ENCODE assay signal across 23 mouse cellular contexts in the genomic region with DNA sequence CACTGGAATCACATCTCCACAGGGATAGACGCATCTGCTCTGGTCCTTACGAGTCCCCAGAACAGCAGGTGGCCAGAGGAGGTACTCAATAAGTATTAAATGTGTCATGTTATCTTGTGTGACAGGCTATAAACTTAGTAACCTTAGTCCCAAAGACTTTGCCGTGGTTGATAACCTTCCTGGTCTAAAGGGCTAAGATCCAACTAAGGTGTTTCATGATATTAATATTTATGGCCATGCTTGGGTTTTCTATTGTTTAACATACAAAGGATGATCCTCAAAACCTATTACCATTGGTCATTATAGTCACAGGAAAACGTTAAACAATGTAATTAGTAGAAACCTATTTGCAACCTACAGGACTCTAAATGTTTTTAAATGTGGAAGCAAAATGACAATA.
DNase-seq lines count a peak whose midpoint lies in the region; ATAC-seq and TF ChIP-seq lines count a peak whose summit lies in the region.
"Had no signal": no experiment of that assay in that cellular context is flagged by ENCODE, and none has a peak within 500 bp of the region (broad histone marks: within the 10 kb centered on the region; RNA-seq: fewer than 3 reads in every experiment).

No protein-coding gene starts in this region.

- no peak for DNase-seq in hindbrain, embryonic 14.5 days (ENCODE audit: low spot score)
- no peak for DNase-seq in liver, postnatal 0 days
- DNase-seq in liver, embryonic 11.5 days (ENCODE audit: low spot score) = no peak
- DNase-seq in spleen, adult 2 months (ENCODE audit: low read depth in 1 of 2, low spot score in 2 of 2) = no peak
- no peak for DNase-seq in spleen, postnatal 10 days (ENCODE audit: low spot score in 2 of 2)
- DNase-seq in adrenal gland, postnatal 10 days = no peak
- DNase-seq: adrenal gland, adult 8-10 months; adrenal gland, postnatal 36 days; cerebellum, adult 9-10 months; cerebellum, postnatal 14 days; gastrocnemius, postnatal 25 days; heart, adult 18-20 months; heart, postnatal 10 days; heart, postnatal 36 days had no signal

- H3K36me3 ChIP-seq in hindbrain, embryonic 12.5 days = no peaks in the 10 kb centered on the region
- H3K36me3 ChIP-seq in hindbrain, embryonic 14.5 days (replicated peaks; ENCODE audit: control insufficient read depth, insufficient read depth) = peaks cover 26% of the 10 kb centered on the region; the same call in 1 of the 2 replicates
- H3K36me3 ChIP-seq in liver, postnatal 0 days (replicated peaks; ENCODE audit: insufficient read depth, low read length) = no peaks in the 10 kb centered on the region
- H3K36me3 ChIP-seq in liver, embryonic 11.5 days (ENCODE audit: control insufficient read depth, insufficient read depth, low read length) = no peaks in the 10 kb centered on the region
- no peaks in the 10 kb centered on the region for H3K36me3 ChIP-seq in spleen, adult 2 months (ENCODE audit: control insufficient read depth, insufficient read depth, low read length)
- H3K36me3 ChIP-seq: embryonic facial prominence, embryonic 12.5 days; forebrain, embryonic 12.5 days; forebrain, embryonic 15.5 days; heart, embryonic 12.5 days; heart, embryonic 15.5 days; intestine, embryonic 15.5 days had no signal

- TF ChIP-seq EP300 in liver, postnatal 0 days (IDR thresholded peaks at IDR 0.05; ENCODE audit: low read depth) = no peak

- no peak overlapping the region for H3K9ac ChIP-seq in hindbrain, embryonic 12.5 days
- H3K9ac ChIP-seq in hindbrain, embryonic 14.5 days = no peak overlapping the region
- no peak overlapping the region for H3K9ac ChIP-seq in liver, postnatal 0 days (replicated peaks)
- H3K9ac ChIP-seq in liver, embryonic 11.5 days (ENCODE audit: low read depth, low read length) = no peak overlapping the region
- H3K9ac ChIP-seq: embryonic facial prominence, embryonic 12.5 days; forebrain, embryonic 12.5 days; forebrain, embryonic 15.5 days; heart, embryonic 12.5 days; heart, embryonic 15.5 days; intestine, embryonic 15.5 days had no signal

- TF ChIP-seq POLR2A in spleen, adult 2 months (IDR thresholded peaks at IDR 0.05; ENCODE audit: low read depth, low read length) = no peak

- no peak overlapping the region for H3K4me3 ChIP-seq in hindbrain, embryonic 12.5 days
- no peak overlapping the region for H3K4me3 ChIP-seq in hindbrain, embryonic 14.5 days (replicated peaks; ENCODE audit: low read length)
- H3K4me3 ChIP-seq in liver, postnatal 0 days (ENCODE audit: low read depth, low read length) = no peak overlapping the region
- H3K4me3 ChIP-seq in liver, embryonic 11.5 days (ENCODE audit: low read depth, low read length) = no peak overlapping the region
- H3K4me3 ChIP-seq in spleen, adult 2 months (ENCODE audit: extremely low read depth, insufficient read depth, insufficient read length) = no peak overlapping the region
- H3K4me3 ChIP-seq: embryonic facial prominence, embryonic 12.5 days; erythroblast, embryonic 14.5 days; forebrain, embryonic 12.5 days; forebrain, embryonic 15.5 days; heart, embryonic 12.5 days; heart, embryonic 15.5 days; intestine, embryonic 15.5 days had no signal

- 47% methylated on average over 4 of the region's 4 CpGs for WGBS in hindbrain, embryonic 12.5 days
- whole genome bisulfite sequencing in hindbrain, embryonic 14.5 days = 31% methylated on average over 4 of the region's 4 CpGs
- WGBS in liver, postnatal 0 days (ENCODE audit: insufficient replicate concordance) = 73% methylated on average over 4 of the region's 4 CpGs
- 72% methylated on average over 4 of the region's 4 CpGs for WGBS in liver, embryonic 11.5 days
- WGBS in spleen, adult 2 months = 83% methylated on average over 4 of the region's 4 CpGs

- no peak overlapping the region for H3K27ac ChIP-seq in hindbrain, embryonic 12.5 days
- no peak overlapping the region for H3K27ac ChIP-seq in hindbrain, embryonic 14.5 days
- H3K27ac ChIP-seq in liver, postnatal 0 days (ENCODE audit: low read depth) = peak overlapping the region; percentile 83; the same call in 1 of the 2 replicates
- no peak overlapping the region for H3K27ac ChIP-seq in liver, embryonic 11.5 days (ENCODE audit: low read depth, low read length)
- H3K27ac ChIP-seq in spleen, adult 2 months (ENCODE audit: insufficient read depth, low read length) = peak overlapping the region; percentile 87; the same call in 1 of the 2 replicates
- H3K27ac ChIP-seq: embryonic facial prominence, embryonic 12.5 days; forebrain, embryonic 15.5 days; heart, embryonic 15.5 days; intestine, embryonic 15.5 days had no signal

- peaks cover 6% of the 10 kb centered on the region; the same call in 1 of the 2 replicates for H3K4me1 ChIP-seq in hindbrain, embryonic 12.5 days
- H3K4me1 ChIP-seq in hindbrain, embryonic 14.5 days (replicated peaks; ENCODE audit: control insufficient read depth, insufficient read depth, low read length) = no peaks in the 10 kb centered on the region
- H3K4me1 ChIP-seq in liver, postnatal 0 days (ENCODE audit: insufficient read depth) = no peaks in the 10 kb centered on the region
- no peaks in the 10 kb centered on the region for H3K4me1 ChIP-seq in liver, embryonic 11.5 days (replicated peaks; ENCODE audit: control insufficient read depth, insufficient read depth, low read length)
- H3K4me1 ChIP-seq in spleen, adult 2 months (ENCODE audit: control insufficient read depth, insufficient read depth, insufficient read length) = peaks cover 13% of the 10 kb centered on the region; the same call in 1 of the 2 replicates
- H3K4me1 ChIP-seq: embryonic facial prominence, embryonic 12.5 days; heart, embryonic 12.5 days; heart, embryonic 15.5 days; intestine, embryonic 15.5 days had no signal

- H3K4me2 ChIP-seq in hindbrain, embryonic 12.5 days (replicated peaks) = no peak overlapping the region
- no peak overlapping the region for H3K4me2 ChIP-seq in hindbrain, embryonic 14.5 days (replicated peaks)
- no peak overlapping the region for H3K4me2 ChIP-seq in liver, postnatal 0 days (ENCODE audit: low read depth, low read length)
- H3K4me2 ChIP-seq in liver, embryonic 11.5 days = no peak overlapping the region
- H3K4me2 ChIP-seq: embryonic facial prominence, embryonic 12.5 days; forebrain, embryonic 12.5 days; forebrain, embryonic 15.5 days; heart, embryonic 12.5 days; heart, embryonic 15.5 days; intestine, embryonic 15.5 days had no signal

- 0 out of 2 replicates have a peak, but pooled peaks have one; percentile 29 for ATAC-seq in hindbrain, embryonic 12.5 days (ENCODE audit: low FRiP score)
- ATAC-seq in hindbrain, embryonic 14.5 days (ENCODE audit: low FRiP score) = no peak
- ATAC-seq in liver, postnatal 0 days = no peak
- ATAC-seq in liver, embryonic 11.5 days (replicated peaks; ENCODE audit: low FRiP score) = no peak
- ATAC-seq: activated CD4-positive, CD25-positive, alpha-beta regulatory T cell, adult 4 months; intestine, embryonic 15.5 days had no signal

- no peaks in the 10 kb centered on the region for H3K9me3 ChIP-seq in hindbrain, embryonic 12.5 days (replicated peaks)
- H3K9me3 ChIP-seq in hindbrain, embryonic 14.5 days (ENCODE audit: control insufficient read depth, low read length) = no peaks in the 10 kb centered on the region
- no peaks in the 10 kb centered on the region for H3K9me3 ChIP-seq in liver, postnatal 0 days (ENCODE audit: low read length)
- H3K9me3 ChIP-seq in liver, embryonic 11.5 days (ENCODE audit: control insufficient read depth, low read length) = no peaks in the 10 kb centered on the region
- H3K9me3 ChIP-seq: embryonic facial prominence, embryonic 12.5 days; forebrain, embryonic 12.5 days; forebrain, embryonic 15.5 days; heart, embryonic 12.5 days; heart, embryonic 15.5 days; intestine, embryonic 15.5 days had no signal

- H3K27me3 ChIP-seq in hindbrain, embryonic 12.5 days = no peaks in the 10 kb centered on the region
- H3K27me3 ChIP-seq in hindbrain, embryonic 14.5 days (ENCODE audit: control insufficient read depth, insufficient read depth, low read length) = no peaks in the 10 kb centered on the region
- no peaks in the 10 kb centered on the region for H3K27me3 ChIP-seq in liver, postnatal 0 days (ENCODE audit: insufficient read depth, low read length)
- H3K27me3 ChIP-seq in liver, embryonic 11.5 days (replicated peaks; ENCODE audit: control insufficient read depth, insufficient read depth, low read length) = no peaks in the 10 kb centered on the region
- H3K27me3 ChIP-seq in spleen, adult 2 months (ENCODE audit: control insufficient read depth, insufficient read depth, low read length) = no peaks in the 10 kb centered on the region
- H3K27me3 ChIP-seq: embryonic facial prominence, embryonic 12.5 days; forebrain, embryonic 12.5 days; forebrain, embryonic 15.5 days; heart, embryonic 12.5 days; heart, embryonic 15.5 days; intestine, embryonic 15.5 days had no signal

- TF ChIP-seq CTCF in liver, postnatal 0 days (IDR thresholded peaks at IDR 0.05; ENCODE audit: low read depth) = no peak
- TF ChIP-seq CTCF in spleen, adult 2 months (IDR thresholded peaks at IDR 0.05; ENCODE audit: extremely low read depth, insufficient read depth, insufficient read length, insufficient replicate concordance) = no peak

Comparison
In these comparisons a context has a peak if more than half of its experiments do, and no peak if none do; other contexts are left out.
1. H3K27ac ChIP-seq: peak in liver, postnatal 0 days (single experiment) and spleen, adult 2 months (single experiment); none in hindbrain, embryonic 12.5 days (single experiment), hindbrain, embryonic 14.5 days (single experiment) and liver, embryonic 11.5 days (single experiment).